29 mouse cellular contexts compared by ENCODE assay signal in the genomic region with DNA sequence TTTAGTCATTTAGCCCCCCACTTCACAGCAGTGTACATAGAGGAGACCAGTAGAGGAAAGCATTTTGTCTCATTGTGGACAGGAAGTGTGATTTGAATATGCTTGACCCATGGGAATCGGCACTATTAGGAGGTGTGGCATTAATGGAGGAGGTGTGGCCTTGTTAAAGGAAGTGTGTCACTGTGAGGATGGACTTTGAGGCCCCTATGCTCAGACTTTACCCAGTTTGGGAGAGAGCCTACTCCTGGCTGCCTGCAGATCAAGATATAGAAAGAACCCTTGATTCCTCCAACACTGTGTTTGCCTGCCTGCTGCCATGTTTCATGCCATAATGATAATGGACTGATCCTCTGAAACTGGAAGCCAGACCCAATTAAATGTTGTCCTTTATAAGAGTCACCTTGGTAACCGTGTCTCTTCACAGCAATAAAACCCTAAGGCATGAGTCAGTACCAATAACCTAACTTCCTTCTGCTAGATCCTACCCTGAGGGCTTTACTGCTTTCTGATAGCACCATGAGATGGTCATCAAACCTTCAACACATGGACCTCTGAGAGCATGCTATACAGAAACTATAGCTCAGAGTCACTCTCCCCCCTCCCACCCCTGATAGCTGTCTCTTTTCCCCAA.
"Had no signal": no experiment of that assay in that cellular context is flagged by ENCODE, and none has a peak within 500 bp of the region (broad histone marks: within the 10 kb centered on the region; RNA-seq: fewer than 3 reads in every experiment).

No protein-coding gene starts in this region.

- ATAC-seq: forebrain, embryonic 13.5 days; forebrain, embryonic 14.5 days; forebrain, embryonic 15.5 days; forebrain, embryonic 16.5 days; forebrain, postnatal 0 days had no signal

- H3K4me1 ChIP-seq: embryonic facial prominence, embryonic 15.5 days had no signal

- DNase-seq: cerebellum, adult 2 months; cerebellum, adult 8-10 months; cerebellum, adult 9-10 months; cerebellum, adult 9-11 months; cerebellum, postnatal 10 days; cerebellum, postnatal 14 days; cerebellum, postnatal 25 days; cerebellum, postnatal 36 days; embryo, embryonic 11 days; forebrain, postnatal 0 days; gastrocnemius, adult 2 months; gastrocnemius, postnatal 10 days; gastrocnemius, postnatal 14 days; gastrocnemius, postnatal 25 days; gastrocnemius, postnatal 36 days; heart, adult 11 months; heart, adult 18-20 months; heart, adult 2 months had no signal

- H3K27me3 ChIP-seq: embryonic facial prominence, embryonic 12.5 days; embryonic facial prominence, embryonic 13.5 days; embryonic facial prominence, embryonic 15.5 days; forebrain, embryonic 12.5 days; forebrain, embryonic 13.5 days; forebrain, embryonic 15.5 days had no signal

- H3K9me3 ChIP-seq: embryonic facial prominence, embryonic 10.5 days; embryonic facial prominence, embryonic 12.5 days; embryonic facial prominence, embryonic 13.5 days; embryonic facial prominence, embryonic 15.5 days; forebrain, embryonic 10.5 days; forebrain, embryonic 12.5 days; forebrain, embryonic 13.5 days; forebrain, embryonic 15.5 days had no signal

- H3K4me3 ChIP-seq: embryonic facial prominence, embryonic 10.5 days; embryonic facial prominence, embryonic 12.5 days; embryonic facial prominence, embryonic 13.5 days; embryonic facial prominence, embryonic 15.5 days; erythroblast, embryonic 14.5 days; forebrain, embryonic 10.5 days; forebrain, embryonic 12.5 days; forebrain, embryonic 13.5 days; forebrain, embryonic 15.5 days; gastrocnemius, adult 2 months; heart, adult 2 months had no signal

- H3K36me3 ChIP-seq: embryonic facial prominence, embryonic 10.5 days; embryonic facial prominence, embryonic 12.5 days; embryonic facial prominence, embryonic 13.5 days; embryonic facial prominence, embryonic 15.5 days; forebrain, embryonic 10.5 days; forebrain, embryonic 12.5 days; forebrain, embryonic 15.5 days had no signal

- H3K27ac ChIP-seq: embryonic facial prominence, embryonic 10.5 days; embryonic facial prominence, embryonic 12.5 days; embryonic facial prominence, embryonic 13.5 days; embryonic facial prominence, embryonic 15.5 days; forebrain, embryonic 10.5 days; forebrain, embryonic 12.5 days; forebrain, embryonic 13.5 days; forebrain, embryonic 15.5 days; gastrocnemius, adult 2 months; heart, adult 2 months had no signal

- H3K4me2 ChIP-seq: embryonic facial prominence, embryonic 12.5 days; embryonic facial prominence, embryonic 13.5 days; embryonic facial prominence, embryonic 15.5 days; forebrain, embryonic 12.5 days; forebrain, embryonic 13.5 days; forebrain, embryonic 15.5 days had no signal

- H3K9ac ChIP-seq: embryonic facial prominence, embryonic 12.5 days; embryonic facial prominence, embryonic 13.5 days; embryonic facial prominence, embryonic 15.5 days; forebrain, embryonic 12.5 days; forebrain, embryonic 13.5 days; forebrain, embryonic 15.5 days; forebrain, postnatal 0 days had no signal
